Mouse (Mus musculus): ENCODE measurements around the gene Ubald2. TPM values are rescaled to one million over a fixed set of nuclear protein-coding genes. Genes with fewer than 3 reads are reported as not detected.
"Not testable (repeated sequence)": the region's sequence is repeated elsewhere in the genome, so short reads cannot be mapped to it uniquely, and the experiment has no call there.

Ubald2 gene
- polyA plus RNA-seq, 1 experiment from 2014 or later, result 84.5 TPM

DNA sequence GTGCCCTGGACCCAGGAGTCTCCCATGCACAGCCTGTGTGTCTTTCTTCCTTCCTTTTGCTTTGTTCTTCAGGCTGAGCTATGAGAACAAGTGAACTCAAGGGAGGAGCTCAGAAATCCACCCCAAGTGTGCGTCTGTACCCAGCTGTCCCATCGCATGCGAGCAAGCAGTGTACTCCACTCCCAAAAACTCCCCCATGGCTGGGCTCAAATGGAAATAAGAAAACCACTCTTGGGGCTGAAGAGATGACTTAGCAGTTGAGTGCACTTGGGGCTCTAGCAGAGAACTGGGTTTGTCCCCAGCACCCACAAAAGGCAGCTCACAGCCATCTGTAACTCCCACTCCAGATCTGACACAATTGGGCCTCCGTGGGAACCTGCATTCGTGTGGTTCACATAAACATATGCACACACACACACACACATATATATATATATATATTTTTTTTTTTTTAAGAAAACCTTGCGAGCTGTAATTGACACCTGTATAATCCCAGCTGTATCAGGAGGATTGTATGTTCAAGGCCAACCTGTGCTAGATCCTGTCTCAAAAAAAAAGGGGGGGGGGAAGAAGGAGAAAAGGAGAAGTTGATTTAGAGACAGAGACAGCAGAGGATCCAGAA is 14.9 kb upstream of the Ubald2 start:
- H3K36me3 ChIP-seq, result no peaks in the 10 kb centered on the region
- H3K27me3 ChIP-seq (ENCODE audit: insufficient read depth, poor library complexity, severe bottlenecking), result peaks cover 9% of the 10 kb centered on the region
- peaks cover 33% of the 10 kb centered on the region for H3K4me1 ChIP-seq (replicated peaks)
- WGBS, result 79% methylated on average over 6 of the region's 6 CpGs
- peak overlapping the region; percentile 77 for H3K27ac ChIP-seq
- no peak for DNase-seq (ENCODE audit: low spot score)
- no peak overlapping the region for H3K4me3 ChIP-seq
- no peaks in the 10 kb centered on the region for H3K9me3 ChIP-seq

DNA sequence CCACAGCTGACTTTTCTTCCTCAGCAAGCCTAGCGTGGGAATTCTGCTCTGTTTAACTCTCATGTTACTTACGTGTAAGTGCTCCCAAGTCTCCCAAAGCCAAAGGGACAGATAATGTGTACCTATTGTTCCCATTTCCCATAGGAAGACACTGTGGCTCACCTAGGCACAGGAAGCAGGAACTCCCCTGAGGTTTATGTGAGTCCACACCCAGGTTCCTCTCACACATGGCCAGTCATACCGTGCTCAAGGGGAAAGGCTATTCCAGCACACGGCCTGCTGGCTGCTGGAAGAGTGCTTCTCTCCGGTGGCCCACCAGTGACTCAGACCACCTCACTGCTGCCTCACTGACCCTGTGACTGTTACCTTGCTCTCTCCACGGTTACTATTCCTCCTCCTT is 12.8 kb upstream of the Ubald2 start:
- 72% methylated on average over 6 of the region's 6 CpGs for WGBS
- Histone ChIP-seq H3K27me3 (ENCODE audit: insufficient read depth, poor library complexity, severe bottlenecking) (no peaks in the 10 kb centered on the region), H3K27ac (no peak overlapping the region), H3K9me3 (no peaks in the 10 kb centered on the region), H3K4me1 (replicated peaks) (peaks cover 29% of the 10 kb centered on the region), H3K36me3 (no peaks in the 10 kb centered on the region), H3K4me3 (no peak overlapping the region)
- DNase-seq (ENCODE audit: low spot score), result no peak

DNA sequence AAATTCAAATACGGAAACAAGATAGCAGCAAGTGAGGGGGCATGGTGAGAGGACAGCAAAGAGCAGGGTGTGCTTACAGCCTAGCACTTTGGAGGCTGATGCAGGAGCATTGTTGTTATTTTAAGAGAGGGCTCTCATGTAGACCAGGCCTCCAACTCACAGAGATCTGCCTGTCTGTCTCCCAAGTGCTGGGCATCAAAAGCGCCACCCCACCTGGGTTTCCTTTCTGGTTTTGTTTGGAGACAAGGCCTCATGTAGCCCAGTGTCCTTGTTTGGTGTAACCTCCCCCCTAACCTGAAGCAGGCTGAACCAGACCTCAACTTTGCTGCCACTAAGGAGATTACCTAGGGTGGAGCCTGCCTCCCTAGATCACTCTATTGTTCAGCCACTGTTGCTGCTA is 11.3 kb upstream of the Ubald2 start:
- Histone ChIP-seq H3K4me1 (replicated peaks) (peaks cover 27% of the 10 kb centered on the region), H3K27ac (no peak overlapping the region), H3K9me3 (no peaks in the 10 kb centered on the region), H3K4me3 (no peak overlapping the region), H3K27me3 (ENCODE audit: insufficient read depth, poor library complexity, severe bottlenecking) (no peaks in the 10 kb centered on the region), H3K36me3 (no peaks in the 10 kb centered on the region)
- DNase-seq (ENCODE audit: low spot score), result no peak
- 78% methylated on average over 2 of the region's 2 CpGs for WGBS

DNA sequence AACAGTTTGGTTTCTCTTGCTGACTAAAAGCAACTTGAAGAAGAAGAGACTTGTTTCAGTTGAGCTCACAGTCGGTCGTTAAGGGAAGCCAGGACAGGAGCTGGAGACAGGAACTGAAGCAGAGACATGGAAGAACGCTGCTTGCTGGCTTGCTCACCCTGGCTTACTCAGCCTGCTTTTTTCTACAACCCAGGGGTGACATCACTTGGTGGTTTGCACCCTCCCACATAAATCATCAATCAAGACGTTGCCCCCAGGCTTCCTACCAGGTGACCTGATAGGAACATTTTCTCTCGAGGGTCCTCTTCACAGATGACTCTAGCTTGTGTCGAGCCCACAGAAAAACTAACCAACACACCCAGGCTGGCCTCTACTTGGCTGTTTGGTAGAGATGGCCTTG is 10.7 kb upstream of the Ubald2 start:
- H3K9me3 ChIP-seq, result no peaks in the 10 kb centered on the region
- no peak overlapping the region for H3K4me3 ChIP-seq
- no peaks in the 10 kb centered on the region for H3K27me3 ChIP-seq (ENCODE audit: insufficient read depth, poor library complexity, severe bottlenecking)
- H3K4me1 ChIP-seq (replicated peaks), result peaks cover 22% of the 10 kb centered on the region
- H3K36me3 ChIP-seq, result no peaks in the 10 kb centered on the region
- no peak for DNase-seq (ENCODE audit: low spot score)
- no peak overlapping the region for H3K27ac ChIP-seq
- WGBS, result 87% methylated on average over 6 of the region's 6 CpGs

DNA sequence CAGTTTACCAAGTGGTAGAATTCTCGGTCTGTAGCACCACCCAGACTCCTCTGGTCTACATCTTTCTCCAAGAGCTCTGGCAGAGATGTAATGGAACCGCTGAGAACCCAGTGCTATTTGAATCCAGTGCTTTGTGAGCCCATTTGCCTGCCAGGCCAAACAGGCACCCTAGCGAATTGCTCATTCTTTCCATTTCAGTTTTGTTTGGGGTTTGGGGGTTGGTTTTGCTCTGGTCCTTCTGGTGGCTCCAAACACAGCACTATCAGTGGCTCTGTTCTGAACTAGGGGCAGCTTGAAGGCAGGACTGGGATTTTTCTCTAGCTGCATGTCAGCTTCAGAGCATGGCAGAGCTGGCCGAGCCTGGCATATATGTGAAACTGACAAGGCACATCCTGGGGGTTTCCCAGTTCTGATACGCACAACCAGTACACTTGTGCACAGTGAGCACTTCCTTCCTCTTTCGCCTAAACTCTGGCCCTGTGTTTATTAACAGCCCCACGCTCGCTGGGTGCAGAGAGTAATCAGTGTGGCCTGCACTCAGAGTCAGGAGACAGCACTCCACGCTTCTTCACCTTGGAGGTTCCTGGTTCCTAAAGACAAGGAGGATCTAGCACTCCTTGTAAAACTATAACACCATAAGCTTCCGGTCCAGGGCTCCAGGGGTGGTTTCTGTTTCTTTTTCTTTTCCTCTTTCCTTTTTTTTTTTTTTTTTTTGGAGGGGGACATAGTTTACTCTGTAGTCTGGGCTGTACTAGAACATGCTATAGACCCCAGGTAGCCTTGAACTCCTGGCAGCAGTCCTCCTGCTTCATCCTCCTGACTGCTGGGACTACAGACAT is 9.9 kb upstream of the Ubald2 start:
- Histone ChIP-seq H3K36me3 (no peaks in the 10 kb centered on the region), H3K4me3 (no peak overlapping the region), H3K4me1 (replicated peaks) (peaks cover 18% of the 10 kb centered on the region; the same call in 1 of the 2 replicates), H3K27ac (no peak overlapping the region), H3K27me3 (ENCODE audit: insufficient read depth, poor library complexity, severe bottlenecking) (no peaks in the 10 kb centered on the region), H3K9me3 (no peaks in the 10 kb centered on the region)
- 87% methylated on average over 10 of the region's 10 CpGs for WGBS
- DNase-seq (ENCODE audit: low spot score), result no peak

DNA sequence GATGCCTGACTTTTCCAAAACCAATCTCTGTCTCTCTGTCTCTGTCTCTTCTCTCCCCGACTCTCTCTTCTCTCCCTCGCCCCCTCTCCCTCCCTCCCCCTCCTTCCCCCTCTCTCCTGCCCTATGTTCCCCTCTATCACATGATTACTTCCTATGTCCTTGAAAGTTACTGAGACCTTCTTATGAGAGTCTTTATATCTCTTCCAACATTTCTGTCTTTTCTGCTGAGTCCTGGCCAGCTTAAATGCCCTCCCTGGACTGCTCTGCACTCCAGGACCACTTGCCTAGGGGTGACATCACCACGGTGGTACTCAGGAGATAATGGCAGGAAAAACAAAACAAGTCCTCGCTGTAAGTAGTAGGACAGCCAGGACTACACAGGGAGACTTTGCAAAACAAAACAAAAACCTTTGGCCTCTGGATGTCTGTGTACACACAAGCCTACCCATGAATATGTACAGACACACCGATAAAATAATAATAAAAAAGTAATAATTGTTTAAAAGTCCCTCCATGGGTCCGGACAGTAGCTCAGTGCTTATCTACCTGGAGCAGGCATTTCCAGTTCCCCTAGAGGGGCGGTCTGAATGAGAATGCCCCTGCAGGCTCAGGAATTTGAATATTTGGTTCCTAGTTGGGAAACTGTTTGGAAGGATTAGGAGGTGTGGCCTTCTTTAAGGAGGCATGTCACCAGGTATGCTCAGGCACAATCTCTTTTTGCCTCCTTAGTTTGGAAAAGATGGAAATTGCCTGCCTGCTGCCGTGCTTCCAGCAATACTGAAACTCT is 9.1 kb upstream of the Ubald2 start:
- DNase-seq (ENCODE audit: low spot score), result no peak
- WGBS, result 51% methylated on average over 8 of the region's 8 CpGs

DNA sequence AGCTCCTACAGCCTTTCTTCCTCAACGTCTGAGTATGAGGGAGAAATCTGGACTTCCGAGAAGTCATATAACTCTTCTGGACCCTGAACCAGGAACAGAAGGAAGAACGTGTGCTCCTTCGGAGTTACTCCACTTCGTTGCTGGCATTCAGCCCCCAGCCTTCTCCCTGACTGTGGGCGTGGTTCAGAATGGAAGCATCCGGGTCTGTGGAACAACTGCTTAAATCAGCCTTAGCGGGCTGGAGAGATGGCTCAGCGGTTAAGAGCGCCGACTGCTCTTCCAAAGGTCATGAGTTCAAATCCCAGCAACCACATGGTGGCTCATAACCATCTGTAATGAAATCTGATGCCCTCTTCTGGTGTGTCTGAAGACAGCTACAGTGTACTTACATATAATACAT is 7.6 kb upstream of the Ubald2 start:
- 89% methylated on average over 11 of the region's 11 CpGs for WGBS
- not testable (repeated sequence) for H3K27me3 ChIP-seq (ENCODE audit: insufficient read depth, poor library complexity, severe bottlenecking); H3K9me3 ChIP-seq; DNase-seq (ENCODE audit: low spot score); H3K4me3 ChIP-seq; H3K36me3 ChIP-seq; H3K27ac ChIP-seq
- H3K4me1 ChIP-seq (replicated peaks), result peaks cover 21% of the 10 kb centered on the region

More for the DNA sequence above, 9.1 kb upstream of the Ubald2 start:
- Histone ChIP-seq H3K27me3 (ENCODE audit: insufficient read depth, poor library complexity, severe bottlenecking) (no peaks in the 10 kb centered on the region; the same call in 1 of the 2 replicates), H3K4me1 (replicated peaks) (peaks cover 25% of the 10 kb centered on the region), H3K27ac (no peak overlapping the region), H3K4me3 (no peak overlapping the region), H3K9me3 (no peaks in the 10 kb centered on the region), H3K36me3 (no peaks in the 10 kb centered on the region)

DNA sequence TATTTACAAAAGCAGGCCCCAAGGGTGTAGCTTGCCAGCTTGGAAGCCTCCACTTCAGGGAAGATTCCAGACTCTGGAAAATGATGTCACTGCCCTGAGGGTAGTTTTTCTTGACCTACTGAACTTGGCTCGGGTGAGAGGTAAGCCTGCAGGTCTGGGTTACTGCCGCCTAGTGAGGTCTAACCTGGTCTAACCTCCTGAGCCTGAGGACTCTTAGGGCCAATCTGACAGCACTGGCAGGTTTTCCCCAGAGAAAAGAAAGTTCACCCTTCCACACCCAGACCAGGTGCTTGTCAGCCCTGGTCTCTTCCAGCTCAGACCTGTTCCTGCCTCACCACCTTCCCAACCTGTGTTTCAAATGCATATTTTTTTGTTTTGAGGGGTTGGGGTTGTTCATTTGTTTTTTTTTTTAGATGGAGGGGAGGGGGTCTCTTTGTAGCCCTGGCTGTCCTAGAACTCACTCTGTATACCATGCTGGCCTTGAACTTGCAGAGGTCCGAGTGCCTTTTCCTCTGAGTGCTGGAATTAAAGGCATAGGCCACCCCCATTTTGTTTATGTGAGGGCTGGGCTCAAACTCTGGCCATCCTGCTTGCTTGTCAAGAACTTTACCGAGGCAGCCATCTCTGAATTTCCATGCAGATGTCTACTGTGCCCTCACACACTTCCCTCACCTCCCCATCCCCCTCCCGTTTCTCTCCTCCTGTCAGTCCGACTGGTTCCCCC is 6.9 kb upstream of the Ubald2 start:
- Histone ChIP-seq H3K27me3 (ENCODE audit: insufficient read depth, poor library complexity, severe bottlenecking) (peaks cover 3% of the 10 kb centered on the region; the same call in 1 of the 2 replicates), H3K4me1 (replicated peaks) (peaks cover 22% of the 10 kb centered on the region)
- WGBS, result 78% methylated on average over 6 of the region's 6 CpGs

DNA sequence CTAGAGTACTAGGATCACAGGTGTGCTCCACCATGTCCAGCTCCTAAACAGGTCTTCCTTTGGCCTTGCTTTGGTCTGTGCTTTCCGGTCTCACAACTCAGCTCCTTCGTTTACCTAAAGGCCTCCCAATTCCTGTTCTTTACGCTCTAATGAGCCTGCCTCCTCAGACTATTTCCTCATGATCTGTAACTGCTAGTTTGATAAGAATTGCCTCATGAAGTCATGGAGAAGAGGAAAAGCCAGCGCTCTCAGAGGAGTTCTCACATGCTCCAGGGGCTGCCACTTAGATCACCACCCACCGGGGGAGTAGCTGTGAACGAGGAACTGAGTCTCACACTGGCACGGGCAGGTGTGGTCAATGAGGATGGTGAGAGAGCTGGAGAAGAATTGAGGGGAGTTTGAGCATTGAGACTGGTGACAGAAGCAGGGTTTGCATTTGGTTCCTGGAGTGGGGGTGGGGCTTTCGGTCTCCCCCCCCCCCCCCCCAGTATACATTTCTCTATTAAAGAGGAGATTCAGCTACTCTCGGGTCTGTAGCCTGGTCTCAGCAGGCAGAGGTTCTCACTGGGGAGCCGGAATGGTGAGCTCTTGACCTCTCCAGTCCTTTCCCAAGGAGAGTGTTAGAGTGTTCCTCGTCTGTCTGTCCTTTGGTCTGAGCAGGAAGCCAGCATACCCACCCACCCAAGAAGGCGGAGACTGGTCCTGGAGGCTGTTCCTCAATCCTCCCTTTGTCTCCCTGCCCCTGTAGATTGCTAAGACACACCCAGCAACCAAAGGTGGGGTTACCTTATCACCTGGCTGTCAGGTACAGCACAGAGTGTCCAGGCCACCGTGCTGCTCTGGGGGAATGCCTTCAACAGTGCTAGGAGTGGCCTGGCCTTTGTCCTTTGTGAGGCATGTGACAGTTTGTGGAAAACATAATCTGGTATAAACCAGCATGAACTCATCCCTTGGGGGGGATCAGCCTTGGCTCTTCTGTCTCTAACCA is 4.7 kb upstream of the Ubald2 start:
- DNase-seq (ENCODE audit: low spot score), result no peak
- no peaks in the 10 kb centered on the region for H3K36me3 ChIP-seq
- peaks cover 34% of the 10 kb centered on the region for H3K4me1 ChIP-seq (replicated peaks)
- no peaks in the 10 kb centered on the region for H3K9me3 ChIP-seq
- 54% methylated on average over 13 of the region's 13 CpGs for WGBS
- peak overlapping the region; percentile 45; the same call in 1 of the 2 replicates for H3K27ac ChIP-seq
- no peak overlapping the region for H3K4me3 ChIP-seq
- peaks cover 3% of the 10 kb centered on the region; the same call in 1 of the 2 replicates for H3K27me3 ChIP-seq (ENCODE audit: insufficient read depth, poor library complexity, severe bottlenecking)

More for the DNA sequence above, 6.9 kb upstream of the Ubald2 start:
- Histone ChIP-seq H3K36me3 (no peaks in the 10 kb centered on the region), H3K27ac (no peak overlapping the region), H3K4me3 (no peak overlapping the region), H3K9me3 (no peaks in the 10 kb centered on the region)
- DNase-seq (ENCODE audit: low spot score), result no peak

DNA sequence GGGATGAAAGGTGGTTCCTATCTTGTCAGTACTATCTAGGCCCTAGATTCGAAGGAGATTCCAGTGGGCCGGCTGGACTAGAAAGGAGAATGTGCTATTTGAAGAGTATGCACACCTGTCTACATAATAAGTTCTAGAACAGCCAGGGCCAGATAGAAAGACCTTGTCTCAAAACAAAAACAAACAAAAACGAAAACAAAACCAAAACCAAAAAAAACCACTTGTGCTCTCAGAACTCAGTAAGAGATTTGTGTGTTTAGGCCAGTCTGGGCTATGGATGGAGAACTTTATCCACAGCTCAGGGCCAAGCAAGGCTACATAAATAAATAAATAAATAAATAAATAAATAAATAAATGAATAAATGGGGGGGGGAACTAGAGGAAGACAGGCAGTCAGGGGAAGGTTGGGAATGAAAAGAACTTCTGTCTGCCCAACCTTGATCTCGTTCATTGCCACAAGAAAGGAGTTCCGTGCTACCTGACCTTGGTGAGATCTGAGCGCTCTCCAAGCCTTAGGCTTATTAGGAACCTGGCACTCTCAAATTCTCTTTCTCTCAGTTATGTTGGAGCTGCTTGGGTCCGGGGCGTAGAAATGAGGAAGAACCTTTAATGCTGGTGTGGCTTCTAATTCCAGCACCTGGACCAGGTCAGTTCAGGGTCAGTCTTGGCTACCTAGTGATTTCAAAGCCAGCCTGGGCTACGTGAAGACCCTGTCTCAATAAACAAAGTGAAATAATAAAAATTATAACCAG is 3.9 kb upstream of the Ubald2 start:
- no peak for DNase-seq (ENCODE audit: low spot score)
- Histone ChIP-seq H3K27ac (0 out of 2 replicates have a peak overlapping the region, but pooled peaks have one; percentile 45), H3K4me3 (no peak overlapping the region), H3K27me3 (ENCODE audit: insufficient read depth, poor library complexity, severe bottlenecking) (peaks cover 3% of the 10 kb centered on the region; the same call in 1 of the 2 replicates), H3K9me3 (no peaks in the 10 kb centered on the region), H3K36me3 (no peaks in the 10 kb centered on the region), H3K4me1 (replicated peaks) (peaks cover 37% of the 10 kb centered on the region)
- WGBS, result 83% methylated on average over 9 of the region's 9 CpGs
